Comparison of ENCODE assay signal across 8 mouse cellular contexts in the genomic region with DNA sequence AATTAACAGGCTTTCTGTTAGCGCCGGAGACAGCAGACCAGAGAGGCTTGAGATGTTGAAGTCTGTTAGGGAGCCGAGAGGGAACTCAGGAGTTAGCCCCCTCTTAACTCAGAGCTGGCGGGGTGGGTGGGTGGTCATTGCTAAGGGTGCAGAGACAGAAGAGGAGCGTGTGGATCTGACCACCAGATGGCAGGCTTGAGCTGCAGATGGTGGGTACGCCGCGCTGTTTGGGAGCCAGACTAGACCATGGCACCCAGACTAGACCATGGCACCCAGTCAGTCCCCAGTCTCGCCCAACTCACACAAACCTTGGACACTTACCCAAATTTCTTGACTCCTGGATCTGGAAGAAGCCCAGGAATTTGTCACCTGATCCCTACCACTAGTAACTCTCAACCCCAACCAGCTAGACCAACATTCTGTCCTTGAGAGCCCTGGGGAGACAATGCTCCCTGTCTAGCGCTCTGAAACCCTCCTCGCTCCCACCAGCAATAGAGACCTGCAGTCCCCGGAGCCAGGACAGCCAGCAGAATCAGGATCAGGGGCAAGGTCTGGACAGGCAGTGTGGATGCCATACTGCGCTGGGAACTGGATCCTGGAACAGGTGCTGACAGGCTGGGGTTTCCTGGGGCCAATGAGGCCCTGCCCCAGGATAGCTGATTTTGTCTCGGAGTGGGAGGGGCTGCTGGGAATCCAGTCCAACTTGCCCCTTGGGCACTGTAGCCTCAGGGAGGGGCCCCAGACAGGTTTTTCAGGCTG. TPM values are rescaled to one million over a fixed set of nuclear protein-coding genes. Genes with fewer than 3 reads are reported as not detected.
DNase-seq lines count a peak whose midpoint lies in the region; ATAC-seq and TF ChIP-seq lines count a peak whose summit lies in the region.

No protein-coding gene starts in this region.

- H3K9ac ChIP-seq in forebrain, embryonic 13.5 days: no peak overlapping the region
- no peak overlapping the region for H3K9ac ChIP-seq in liver, embryonic 16.5 days (ENCODE audit: low read depth, low read length)
- H3K9ac ChIP-seq in neural tube, embryonic 13.5 days: peak overlapping the region; percentile 38
- no peak overlapping the region for H3K9ac ChIP-seq in stomach, postnatal 0 days (ENCODE audit: low read length)

- H3K4me3 ChIP-seq in E14TG2a.4 (replicated peaks; ENCODE audit: low read length): peak overlapping the region; percentile 75
- H3K4me3 ChIP-seq in forebrain, embryonic 13.5 days: no peak overlapping the region
- no peak overlapping the region for H3K4me3 ChIP-seq in liver, embryonic 16.5 days (ENCODE audit: low read depth, low read length)
- no peak overlapping the region for H3K4me3 ChIP-seq in neural tube, embryonic 13.5 days
- H3K4me3 ChIP-seq in stomach, postnatal 0 days (ENCODE audit: low read depth, low read length): no peak overlapping the region

- DNase-seq in heart, postnatal 14 days: peak; percentile 89 to 93
- DNase-seq in kidney, postnatal 4 days: peak; percentile 93 to 94
- peak; percentile 86 for DNase-seq in stomach, postnatal 0 days (ENCODE audit: low spot score)

- ATAC-seq in cerebellum, adult (ENCODE audit: insufficient number of reproducible peaks, low FRiP score, low TSS enrichment): peak; percentile 80; the same call in 1 of the 2 replicates
- ATAC-seq in forebrain, embryonic 13.5 days: peak; percentile 74
- ATAC-seq in liver, embryonic 16.5 days (ENCODE audit: low read depth): peak; percentile 54; the same call in 1 of the 2 replicates
- peak; percentile 72 for ATAC-seq in neural tube, embryonic 13.5 days (ENCODE audit: low read depth)
- ATAC-seq in stomach, postnatal 0 days (ENCODE audit: low FRiP score, low TSS enrichment): peak; percentile 84

- no peak overlapping the region for H3K4me2 ChIP-seq in forebrain, embryonic 13.5 days
- no peak overlapping the region for H3K4me2 ChIP-seq in liver, embryonic 16.5 days (ENCODE audit: low read depth, low read length)
- H3K4me2 ChIP-seq in neural tube, embryonic 13.5 days: no peak overlapping the region
- peak overlapping the region; percentile 24; the same call in 1 of the 2 replicates for H3K4me2 ChIP-seq in stomach, postnatal 0 days (replicated peaks; ENCODE audit: low read depth)

- H3K27ac ChIP-seq in forebrain, embryonic 13.5 days: no peak overlapping the region
- no peak overlapping the region for H3K27ac ChIP-seq in liver, embryonic 16.5 days (ENCODE audit: low read length)
- no peak overlapping the region for H3K27ac ChIP-seq in neural tube, embryonic 13.5 days (replicated peaks)
- no peak overlapping the region for H3K27ac ChIP-seq in stomach, postnatal 0 days (replicated peaks)

- TF ChIP-seq EP300 in stomach, postnatal 0 days (optimal IDR thresholded peaks at IDR 0.05): no peak

- H3K9me3 ChIP-seq in E14TG2a.4 (ENCODE audit: low read length): no peaks in the 10 kb centered on the region
- no peaks in the 10 kb centered on the region for H3K9me3 ChIP-seq in forebrain, embryonic 13.5 days (replicated peaks)
- no peaks in the 10 kb centered on the region for H3K9me3 ChIP-seq in liver, embryonic 16.5 days (replicated peaks; ENCODE audit: control insufficient read depth, low read length)
- no peaks in the 10 kb centered on the region for H3K9me3 ChIP-seq in neural tube, embryonic 13.5 days
- H3K9me3 ChIP-seq in stomach, postnatal 0 days (ENCODE audit: control insufficient read depth, low read length): no peaks in the 10 kb centered on the region

- 12% methylated on average over 14 of the region's 14 CpGs for WGBS in forebrain, embryonic 13.5 days
- 14% methylated on average over 14 of the region's 14 CpGs for WGBS in liver, embryonic 16.5 days (ENCODE audit: insufficient replicate concordance)
- WGBS in neural tube, embryonic 13.5 days: 9% methylated on average over 14 of the region's 14 CpGs
- 13% methylated on average over 14 of the region's 14 CpGs for WGBS in stomach, postnatal 0 days

- H3K4me1 ChIP-seq in E14TG2a.4 (replicated peaks; ENCODE audit: low read depth, low read length): peaks cover 16% of the 10 kb centered on the region
- peaks cover 40% of the 10 kb centered on the region for H3K4me1 ChIP-seq in forebrain, embryonic 13.5 days
- no peaks in the 10 kb centered on the region for H3K4me1 ChIP-seq in liver, embryonic 16.5 days (ENCODE audit: control insufficient read depth, low read depth, low read length)
- H3K4me1 ChIP-seq in neural tube, embryonic 13.5 days (replicated peaks): peaks cover 36% of the 10 kb centered on the region
- H3K4me1 ChIP-seq in stomach, postnatal 0 days (replicated peaks; ENCODE audit: control insufficient read depth, insufficient read depth): no peaks in the 10 kb centered on the region

- H3K36me3 ChIP-seq in E14TG2a.4 (ENCODE audit: insufficient read depth, low read length): no peaks in the 10 kb centered on the region
- H3K36me3 ChIP-seq in forebrain, embryonic 13.5 days (ENCODE audit: poor library complexity, severe bottlenecking): no peaks in the 10 kb centered on the region
- H3K36me3 ChIP-seq in liver, embryonic 16.5 days (ENCODE audit: control insufficient read depth, insufficient read depth): no peaks in the 10 kb centered on the region
- no peaks in the 10 kb centered on the region for H3K36me3 ChIP-seq in neural tube, embryonic 13.5 days
- H3K36me3 ChIP-seq in stomach, postnatal 0 days (ENCODE audit: control insufficient read depth, insufficient read depth, low read length): no peaks in the 10 kb centered on the region

- intact Hi-C loops in heart, postnatal 14 days (cut with DNase I): loop anchor here (1.0 to 2.0 kb wide), 4 partner anchors 22 to 231 kb away; no protein-coding TSS in a partner anchor

- H3K27me3 ChIP-seq in E14TG2a.4 (ENCODE audit: insufficient read depth, low read length): peaks cover 19% of the 10 kb centered on the region
- peaks cover 14% of the 10 kb centered on the region for H3K27me3 ChIP-seq in forebrain, embryonic 13.5 days
- H3K27me3 ChIP-seq in liver, embryonic 16.5 days (ENCODE audit: control insufficient read depth, insufficient read depth, low read depth, low read length): peaks cover 15% of the 10 kb centered on the region
- H3K27me3 ChIP-seq in neural tube, embryonic 13.5 days: peaks cover 16% of the 10 kb centered on the region
- no peaks in the 10 kb centered on the region for H3K27me3 ChIP-seq in stomach, postnatal 0 days (ENCODE audit: control insufficient read depth, insufficient read depth, low read length)

- TF ChIP-seq CTCF in E14TG2a.4 (conservative IDR thresholded peaks at IDR 0.05; ENCODE audit: low read length): peak; percentile 64
- TF ChIP-seq CTCF in stomach, postnatal 0 days (IDR thresholded peaks at IDR 0.05; ENCODE audit: low read depth): peak; percentile 92

RNA-seq across cellular contexts. Expression of a gene that starts 0.5 kb away (rescaled TPM):
- not detected in 2 replicates for polyA plus RNA-seq in forebrain, embryonic 13.5 days (2015; fragmentation: Nextera tagmentation; extraction: Ambion mirVana)
- total RNA-seq in heart, postnatal 14 days (2021): not detected
- not detected in 2 replicates for polyA plus RNA-seq in liver, embryonic 16.5 days (2015; fragmentation: Nextera tagmentation; extraction: Ambion mirVana)
- polyA plus RNA-seq in neural tube, embryonic 13.5 days (2015; fragmentation: Nextera tagmentation; extraction: Ambion mirVana): not detected in 2 replicates
- 5.4 and 7.0 TPM in 2 replicates for polyA plus RNA-seq in stomach, postnatal 0 days (2015; fragmentation: Nextera tagmentation; extraction: Ambion mirVana)

RNA-seq across cellular contexts. Expression of a gene that starts 13.4 kb away (rescaled TPM):
- polyA plus RNA-seq in forebrain, embryonic 13.5 days (2015; fragmentation: Nextera tagmentation; extraction: Ambion mirVana): not detected in 2 replicates
- not detected for total RNA-seq in heart, postnatal 14 days (2021)
- polyA plus RNA-seq in liver, embryonic 16.5 days (2015; fragmentation: Nextera tagmentation; extraction: Ambion mirVana): not detected in 2 replicates
- not detected in 2 replicates for polyA plus RNA-seq in neural tube, embryonic 13.5 days (2015; fragmentation: Nextera tagmentation; extraction: Ambion mirVana)
- polyA plus RNA-seq in stomach, postnatal 0 days (2015; fragmentation: Nextera tagmentation; extraction: Ambion mirVana): 0.05 TPM in 1 of 2 replicates, not detected in the other

RNA-seq across cellular contexts. Expression of a gene that starts 28.3 kb away (rescaled TPM):
- 8.6 and 9.1 TPM in 2 replicates for polyA plus RNA-seq in forebrain, embryonic 13.5 days (2015; fragmentation: Nextera tagmentation; extraction: Ambion mirVana)
- total RNA-seq in heart, postnatal 14 days (2021): 10 to 100 TPM; 57.9 to 64.9 TPM
- 2.2 TPM in 2 replicates for polyA plus RNA-seq in liver, embryonic 16.5 days (2015; fragmentation: Nextera tagmentation; extraction: Ambion mirVana)
- polyA plus RNA-seq in neural tube, embryonic 13.5 days (2015; fragmentation: Nextera tagmentation; extraction: Ambion mirVana): 9.4 and 9.6 TPM in 2 replicates
- 5.2 and 6.1 TPM in 2 replicates for polyA plus RNA-seq in stomach, postnatal 0 days (2015; fragmentation: Nextera tagmentation; extraction: Ambion mirVana)

RNA-seq across cellular contexts. Expression of a gene that starts 35.9 kb away (rescaled TPM):
- polyA plus RNA-seq in forebrain, embryonic 13.5 days (2015; fragmentation: Nextera tagmentation; extraction: Ambion mirVana): 29.1 and 30.3 TPM in 2 replicates
- total RNA-seq in heart, postnatal 14 days (2021): 10 to 100 TPM; 11.4 to 11.9 TPM
- 12.2 and 16.3 TPM in 2 replicates for polyA plus RNA-seq in liver, embryonic 16.5 days (2015; fragmentation: Nextera tagmentation; extraction: Ambion mirVana)
- polyA plus RNA-seq in neural tube, embryonic 13.5 days (2015; fragmentation: Nextera tagmentation; extraction: Ambion mirVana): 28.7 and 32.6 TPM in 2 replicates
- 16.4 and 16.6 TPM in 2 replicates for polyA plus RNA-seq in stomach, postnatal 0 days (2015; fragmentation: Nextera tagmentation; extraction: Ambion mirVana)

RNA-seq across cellular contexts. Expression of a gene that starts 46.9 kb away (rescaled TPM):
- 311 and 314 TPM in 2 replicates for polyA plus RNA-seq in forebrain, embryonic 13.5 days (2015; fragmentation: Nextera tagmentation; extraction: Ambion mirVana)
- total RNA-seq in heart, postnatal 14 days (2021): 10 to 100 TPM; 32.1 to 35.8 TPM
- 42.8 and 46.3 TPM in 2 replicates for polyA plus RNA-seq in liver, embryonic 16.5 days (2015; fragmentation: Nextera tagmentation; extraction: Ambion mirVana)
- 324 and 343 TPM in 2 replicates for polyA plus RNA-seq in neural tube, embryonic 13.5 days (2015; fragmentation: Nextera tagmentation; extraction: Ambion mirVana)
- polyA plus RNA-seq in stomach, postnatal 0 days (2015; fragmentation: Nextera tagmentation; extraction: Ambion mirVana): 95.9 and 97.6 TPM in 2 replicates
